Mouse (Mus musculus) E14TG2a.4 (cell line): ENCODE measurements around the gene Krt8.

Source experiments
- CTCF ChIP-seq: conservative IDR thresholded peaks from 2 replicates; pipeline ENCODE4 v1.5.1; 2014; ENCODE audit warnings: low read length
- POU5F1 ChIP-seq: IDR thresholded peaks from 2 replicates; pipeline ENCODE4 v1.6.1; 2014; ENCODE audit warnings: low read length, borderline replicate concordance

GRCm38 (mm10) chr15:101970536-101970935 lies 33.7 kb downstream of the Krt8 start:
- TF ChIP-seq CTCF (peak; percentile 79), POU5F1 (no peak)
